Mouse (Mus musculus) erythroid progenitor cell, adult 5-6 weeks (primary cell): ENCODE measurements around the gene Tas2r143. TPM values are rescaled to one million over a fixed set of nuclear protein-coding genes. Genes with fewer than 3 reads are reported as not detected.

Experiments
- ATAC-seq: replicated peaks from 2 replicates; pipeline ENCODE4 v1.8.0; 2016; ENCODE audit warnings: moderate number of reproducible peaks, mild to moderate bottlenecking, moderate TSS enrichment, inconsistent platforms; ENCODE audit not compliant: poor library complexity, low FRiP score, severe bottlenecking
- total RNA-seq, 2 experiments: library from RNA; stranded (forward) in 1 of 2; stranded (reverse) in 1 of 2; fragments of 150-400 nt in 1 of 2; fragments of 186-747, 209-891 nt in 1 of 2; gene quantifications; 2 replicates each; pipeline versions ENCODE4 v1.2.3 to v1.2.4; 2015 to 2017; ENCODE audit warnings: low replicate concordance in 2 of 2

Tas2r143 gene
- total RNA-seq (2015; ENCODE audit: low replicate concordance) (not detected in 2 replicates), total RNA-seq (2017; ENCODE audit: low replicate concordance) (not detected in 2 replicates)

GRCm38 (mm10) chr6:42399938-42400337 lies at the start of gene Tas2r143:
Gene Tas2r143, plus strand, starts transcription at chr6:42400238.
- no peak for ATAC-seq

- 0 out of 2 replicates have a peak, but pooled peaks have one; percentile 11 for ATAC-seq
Measured at GRCm38 (mm10) chr6:42350968-42351775, 48.9 kb upstream of the Tas2r143 start.

GRCm38 (mm10) chr6:42351776-42352485 lies 48.1 kb upstream of the Tas2r143 start:
- no peak for ATAC-seq

- no peak for ATAC-seq
Measured at GRCm38 (mm10) chr6:42352486-42352846, 47.6 kb upstream of the Tas2r143 start.

- no peak for ATAC-seq
Measured at GRCm38 (mm10) chr6:42353180-42353579, 46.9 kb upstream of the Tas2r143 start.

- no peak for ATAC-seq
Measured at GRCm38 (mm10) chr6:42354076-42355019, 45.7 kb upstream of the Tas2r143 start.

GRCm38 (mm10) chr6:42355366-42355765 lies 44.7 kb upstream of the Tas2r143 start:
- ATAC-seq: no peak

GRCm38 (mm10) chr6:42355794-42356600 lies 44.0 kb upstream of the Tas2r143 start:
- no peak for ATAC-seq

GRCm38 (mm10) chr6:42356913-42357312 lies 43.1 kb upstream of the Tas2r143 start:
- ATAC-seq: no peak

- ATAC-seq: no peak
Measured at GRCm38 (mm10) chr6:42357901-42358300, 42.1 kb upstream of the Tas2r143 start.

GRCm38 (mm10) chr6:42358901-42359300 lies 41.1 kb upstream of the Tas2r143 start:
- ATAC-seq: no peak

- no peak for ATAC-seq
Measured at GRCm38 (mm10) chr6:42359364-42360147, 40.5 kb upstream of the Tas2r143 start.

GRCm38 (mm10) chr6:42360231-42360840 lies 39.7 kb upstream of the Tas2r143 start:
- ATAC-seq: no peak

GRCm38 (mm10) chr6:42361041-42361895 lies 38.8 kb upstream of the Tas2r143 start:
- ATAC-seq: no peak

- ATAC-seq: no peak
Measured at GRCm38 (mm10) chr6:42362074-42362473, 38.0 kb upstream of the Tas2r143 start.

- ATAC-seq: no peak
Measured at GRCm38 (mm10) chr6:42362497-42362896, 37.5 kb upstream of the Tas2r143 start.

GRCm38 (mm10) chr6:42362974-42363373 lies 37.1 kb upstream of the Tas2r143 start:
- no peak for ATAC-seq
